Mouse (Mus musculus) bone marrow macrophage, adult 2 months (primary cell): ENCODE results near the gene Mrps18b. TPM values are rescaled to one million over a fixed set of nuclear protein-coding genes. Genes with fewer than 3 reads are reported as not detected.

Experiments used
- H3K27ac ChIP-seq: 2 replicates; pipeline ENCODE4 v1.5.1; 2012; ENCODE audit warnings: low read depth, low read length; ENCODE audit not compliant: insufficient read depth
- H3K4me1 ChIP-seq: 2 replicates; pipeline ENCODE4 v1.6.1; 2012; ENCODE audit warnings: low read length; ENCODE audit not compliant: control insufficient read depth, insufficient read depth
- H3K4me3 ChIP-seq: 2 replicates; pipeline ENCODE4 v1.5.1; 2012; ENCODE audit warnings: mild to moderate bottlenecking, low read length, moderate library complexity; ENCODE audit not compliant: insufficient read depth
- CTCF ChIP-seq: IDR thresholded peaks from 2 replicates; pipeline ENCODE4 v1.5.1; 2012; ENCODE audit warnings: low read depth, mild to moderate bottlenecking, low read length, moderate library complexity
- POLR2A ChIP-seq: IDR thresholded peaks from 2 replicates; pipeline ENCODE4 v1.6.1; 2012; ENCODE audit warnings: mild to moderate bottlenecking, low read depth, low read length, borderline replicate concordance
- polyA plus RNA-seq: library from polyadenylated mRNA; stranded (reverse); fragments of >200 nt; gene quantifications from 2 replicates; pipeline ENCODE4 v1.2.4, GENCODE M21; 2012; ENCODE audit not compliant: missing spikeins, insufficient read depth, insufficient read length

The Mrps18b gene
- polyA plus RNA-seq, 1 experiment: 29.4 TPM

DNA sequence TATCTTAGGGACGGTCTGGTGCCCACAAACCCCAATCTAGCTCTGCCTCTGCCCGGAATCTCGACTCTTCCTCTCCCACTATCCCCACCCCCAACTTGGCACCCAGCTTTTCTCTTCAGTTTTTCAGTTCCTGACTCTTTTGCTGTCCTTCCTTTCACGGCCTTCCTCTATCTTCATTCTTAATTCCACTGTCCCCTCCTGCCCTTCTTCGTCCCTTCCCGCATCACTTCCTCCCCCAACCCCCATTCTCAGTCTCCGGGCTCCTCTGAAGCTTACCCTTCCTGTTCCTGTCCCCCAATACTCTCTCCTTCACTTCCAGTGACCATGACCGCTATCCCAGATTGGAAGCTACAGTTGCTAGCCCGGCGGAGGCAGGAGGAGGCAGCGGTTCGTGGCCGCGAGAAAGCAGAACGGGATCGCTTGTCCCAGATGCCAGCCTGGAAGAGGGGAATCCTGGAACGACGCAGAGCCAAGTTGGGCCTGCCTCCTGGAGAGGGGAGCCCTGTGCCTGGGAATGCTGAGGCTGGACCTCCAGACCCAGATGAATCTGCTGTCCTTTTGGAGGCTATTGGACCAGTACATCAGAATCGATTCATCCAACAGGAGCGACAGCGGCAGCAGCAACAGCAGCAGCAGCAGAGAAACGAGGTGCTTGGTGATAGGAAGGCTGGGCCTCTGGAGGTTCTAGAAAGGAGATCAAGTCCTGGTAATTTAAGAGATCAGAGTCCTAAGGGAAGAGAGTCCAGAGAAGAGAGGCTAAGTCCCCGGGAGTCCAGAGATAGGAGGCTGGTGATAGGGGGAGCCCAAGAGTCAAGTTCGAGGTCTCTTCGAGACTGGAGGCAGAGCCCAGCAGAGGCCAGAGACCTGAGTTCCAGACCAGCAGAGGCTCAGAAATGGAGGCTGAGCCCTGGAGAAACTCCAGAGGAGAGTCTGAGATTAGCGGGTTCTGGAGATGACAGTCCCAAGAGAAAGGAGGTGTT lies 49.0 kb downstream of the Mrps18b start:
- Histone ChIP-seq H3K4me3 (peak overlapping the region; percentile 98), H3K27ac (peak overlapping the region; percentile 96), H3K4me1 (peaks cover 16% of the 10 kb centered on the region)
- TF ChIP-seq CTCF: no peak; the same call in 1 of the 2 replicates
- no peak for TF ChIP-seq POLR2A

DNA sequence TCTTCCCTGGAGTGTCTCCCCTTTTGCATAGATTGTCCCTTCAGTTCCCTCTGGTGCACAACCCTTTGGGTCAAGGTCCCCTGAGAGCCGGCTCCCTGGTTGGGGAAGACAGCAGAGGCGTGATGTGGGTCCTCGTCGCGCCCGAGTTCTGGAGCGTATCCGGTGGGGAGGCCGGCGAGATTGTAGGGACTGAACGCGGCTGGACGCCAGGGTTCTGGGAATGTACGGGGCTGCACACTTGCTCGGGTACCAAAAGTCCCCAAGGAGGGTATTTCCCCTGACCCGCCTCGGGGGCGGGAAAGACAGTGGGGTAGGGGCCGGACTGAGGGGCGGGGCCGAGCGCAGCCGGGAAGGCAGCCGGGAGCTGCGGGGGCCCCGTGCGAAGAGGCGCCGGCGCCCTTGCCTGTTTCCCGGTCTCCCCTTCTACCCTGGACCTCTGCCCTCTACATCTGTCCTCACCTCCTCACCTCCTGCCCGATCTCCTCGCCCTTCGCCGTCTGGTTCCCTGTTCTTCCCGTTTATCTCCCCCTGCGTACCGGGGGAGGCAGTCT lies 49.8 kb downstream of the Mrps18b start:
- H3K4me3 ChIP-seq: peak overlapping the region; percentile 98
- H3K4me1 ChIP-seq: peaks cover 15% of the 10 kb centered on the region
- H3K27ac ChIP-seq: peak overlapping the region; percentile 96
- TF ChIP-seq POLR2A: no peak
- no peak for TF ChIP-seq CTCF

DNA sequence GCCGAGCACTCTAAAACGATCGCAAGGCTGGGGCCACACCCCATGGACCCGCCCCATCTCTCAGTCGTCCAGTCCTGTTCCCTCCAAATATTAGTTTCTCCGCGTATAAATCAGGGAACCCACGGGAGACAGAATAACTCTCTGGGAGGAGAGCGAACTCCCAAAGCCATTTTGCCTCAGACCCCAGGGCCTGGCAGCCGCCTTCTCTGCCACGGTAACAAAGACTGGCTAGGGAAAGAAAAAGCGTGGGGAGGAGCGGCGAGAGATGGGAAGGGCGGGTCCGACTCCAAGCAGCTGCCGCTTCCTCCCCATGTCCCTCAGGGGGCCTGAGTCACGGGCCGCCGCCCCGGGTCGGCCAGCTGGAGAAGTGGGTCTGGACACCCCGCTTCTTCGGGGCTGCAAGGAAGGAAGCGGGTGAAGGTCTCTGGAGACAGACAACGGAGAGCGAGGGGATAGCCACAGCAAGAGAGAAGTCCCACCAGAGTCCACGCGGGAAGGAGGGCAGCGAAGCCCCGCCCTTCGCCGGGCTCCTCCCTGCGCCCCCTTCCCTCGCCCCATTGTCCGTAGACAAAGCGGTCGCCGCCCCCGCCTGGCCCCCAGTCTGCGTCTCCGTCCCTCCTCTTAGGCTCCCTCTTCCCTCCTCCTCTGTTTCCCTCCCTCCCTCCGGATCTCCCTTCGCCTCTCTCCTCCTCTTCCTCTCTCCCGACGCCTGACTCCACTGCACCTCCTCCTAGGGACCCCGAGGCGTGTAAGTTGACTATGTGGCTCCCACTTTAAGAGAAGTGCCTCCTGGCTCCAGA lies 50.5 kb downstream of the Mrps18b start, which contains the start of gene Ppp1r18:
Ppp1r18 (plus strand) TSS at position 113 of the 800 bp plus-strand sequence.
- peaks cover 13% of the 10 kb centered on the region for H3K4me1 ChIP-seq
- H3K27ac ChIP-seq: peak within 1 kb of the TSS; percentile 96
- H3K4me3 ChIP-seq: peak within 1 kb of the TSS; percentile 98
- no peak for TF ChIP-seq POLR2A
- TF ChIP-seq CTCF: no peak

DNA sequence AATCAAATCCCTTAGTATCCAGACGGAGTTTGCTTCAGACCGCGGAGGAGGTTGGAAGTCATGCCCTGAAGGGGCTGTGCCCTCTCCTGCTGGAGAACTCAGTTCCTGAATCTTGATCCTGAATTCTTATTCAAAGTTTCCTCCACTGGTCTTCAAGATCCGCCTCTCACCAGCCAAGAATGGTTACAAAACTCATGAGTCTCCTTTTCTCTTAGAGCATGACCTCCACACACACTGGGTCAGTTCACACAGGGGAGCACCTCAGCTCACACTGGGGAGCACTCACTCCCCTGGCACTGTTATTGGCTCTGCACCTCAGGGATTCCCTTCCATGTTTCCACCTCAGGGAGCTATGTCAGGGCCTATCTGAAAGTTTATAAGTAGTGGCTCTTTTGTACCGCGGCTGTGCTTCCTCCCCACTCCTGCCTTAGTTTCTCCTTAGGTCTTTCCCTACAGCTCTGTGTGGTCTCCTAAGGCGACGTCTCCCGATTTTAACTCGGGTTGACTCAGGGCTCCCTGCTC lies 51.3 kb downstream of the Mrps18b start:
- Histone ChIP-seq H3K27ac (peak overlapping the region; percentile 96), H3K4me3 (peak overlapping the region; percentile 98), H3K4me1 (peaks cover 21% of the 10 kb centered on the region)
- TF ChIP-seq POLR2A (no peak), CTCF (no peak)

DNA sequence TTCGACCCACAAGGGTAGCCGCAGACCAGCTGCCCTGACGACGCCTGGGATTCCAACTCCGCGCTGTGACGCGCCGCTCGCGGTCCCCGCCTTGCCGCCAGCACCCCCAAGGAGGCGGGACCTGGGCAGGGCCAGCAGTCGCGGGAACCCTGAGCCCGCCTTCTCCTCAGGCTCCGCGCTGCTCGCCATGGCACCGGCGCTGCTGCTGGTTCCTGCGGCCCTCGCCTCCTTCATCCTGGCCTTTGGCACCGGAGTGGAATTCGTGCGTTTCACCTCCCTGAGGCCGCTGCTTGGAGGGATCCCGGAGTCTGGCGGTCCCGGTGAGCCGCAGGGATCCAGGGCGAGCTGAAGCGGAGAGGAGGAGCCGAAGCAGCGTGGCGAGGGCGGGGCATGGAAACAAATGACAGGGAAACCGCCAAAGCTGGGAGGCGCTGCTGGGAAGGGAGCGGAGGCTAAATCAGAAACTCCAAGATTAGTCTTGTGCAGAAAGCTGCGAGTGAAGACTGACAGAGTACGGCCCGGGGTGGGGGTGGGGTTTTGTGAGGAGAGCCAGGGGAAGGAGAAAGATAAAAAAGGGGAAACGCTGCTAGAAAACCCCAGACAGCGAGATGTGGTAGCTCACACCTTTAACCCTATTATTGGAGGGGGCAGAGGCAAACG lies 54.9 kb downstream of the Mrps18b start, which contains the start of gene Nrm:
Nrm (plus strand) TSS at position 121 of the 660 bp plus-strand sequence.
- H3K4me1 ChIP-seq: peaks cover 28% of the 10 kb centered on the region
- peak within 1 kb of the TSS; percentile 87 for H3K4me3 ChIP-seq
- H3K27ac ChIP-seq: peak within 1 kb of the TSS; percentile 65
- TF ChIP-seq POLR2A (no peak), CTCF (no peak)

DNA sequence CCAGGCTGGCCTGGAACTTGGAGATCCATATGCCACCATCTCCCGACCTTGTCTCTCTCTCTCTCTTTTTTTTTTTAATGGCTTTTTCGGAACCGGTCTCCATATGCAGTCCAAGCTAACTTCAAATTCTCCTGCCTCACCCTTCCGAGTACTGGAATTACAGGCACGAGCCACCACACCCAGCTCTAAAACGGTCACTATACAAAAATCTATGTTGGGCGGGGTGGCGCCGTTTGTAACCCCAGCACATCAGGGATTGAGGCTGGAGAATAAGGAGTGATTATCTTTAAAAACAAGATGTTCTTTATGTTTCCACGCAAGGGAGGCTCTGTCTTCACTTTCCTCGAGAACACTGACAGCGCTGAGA lies 55.4 kb downstream of the Mrps18b start:
- Histone ChIP-seq H3K4me3 (peak overlapping the region; percentile 87), H3K27ac (no peak overlapping the region), H3K4me1 (peaks cover 28% of the 10 kb centered on the region)
- TF ChIP-seq CTCF: no peak

Other genes starting within 250 kb of the Mrps18b start
- gene Vars2, start 248.8 kb downstream of the Mrps18b start, polyA plus RNA-seq: 10.2 and 12.1 TPM in 2 replicates
- 12.2 and 15.8 TPM in 2 replicates for gene Gtf2h4, start 242.7 kb downstream of the Mrps18b start, polyA plus RNA-seq
- 0.60 and 0.63 TPM in 2 replicates for gene Ddr1, start 211.8 kb downstream of the Mrps18b start, polyA plus RNA-seq
- gene Ier3, start 94.7 kb downstream of the Mrps18b start, polyA plus RNA-seq: 40.6 and 46.7 TPM in 2 replicates
- gene Flot1, start 93.2 kb downstream of the Mrps18b start, polyA plus RNA-seq: 52.7 and 69.3 TPM in 2 replicates
- gene Tubb5, start 78.1 kb downstream of the Mrps18b start, polyA plus RNA-seq: 481 and 519 TPM in 2 replicates
- gene Mdc1, start 74.9 kb downstream of the Mrps18b start, polyA plus RNA-seq: 16.1 and 17.7 TPM in 2 replicates
- gene Nrm, start 55.1 kb downstream of the Mrps18b start, polyA plus RNA-seq: 31.7 and 33.1 TPM in 2 replicates
- gene Ppp1r18, start 50.8 kb downstream of the Mrps18b start, polyA plus RNA-seq: 202 and 205 TPM in 2 replicates
- gene Dhx16, start 36.6 kb downstream of the Mrps18b start, polyA plus RNA-seq: 57.5 and 77.6 TPM in 2 replicates
- gene 2310061I04Rik, start 19.0 kb downstream of the Mrps18b start, polyA plus RNA-seq: 36.9 and 39.3 TPM in 2 replicates
- 22.7 and 23.8 TPM in 2 replicates for gene Atat1, start 6.3 kb downstream of the Mrps18b start, polyA plus RNA-seq
- gene Ppp1r10, start within 50 bp of the Mrps18b start, polyA plus RNA-seq: 36.0 and 46.0 TPM in 2 replicates
- 96.1 and 104 TPM in 2 replicates for gene Abcf1, start 53.4 kb upstream of the Mrps18b start, polyA plus RNA-seq
- 27.7 and 28.1 TPM in 2 replicates for gene Gnl1, start 63.5 kb upstream of the Mrps18b start, polyA plus RNA-seq
- 15.6 and 19.5 TPM in 2 replicates for gene Prr3, start 63.8 kb upstream of the Mrps18b start, polyA plus RNA-seq
- gene H2-T24, start 104.2 kb upstream of the Mrps18b start, polyA plus RNA-seq: 52.2 and 56.0 TPM in 2 replicates
- 351 and 364 TPM in 2 replicates for gene H2-T23, start 116.5 kb upstream of the Mrps18b start, polyA plus RNA-seq
- 89.0 and 112 TPM in 2 replicates for gene H2-T22, start 126.4 kb upstream of the Mrps18b start, polyA plus RNA-seq
- gene Gm6034, start 126.6 kb upstream of the Mrps18b start, polyA plus RNA-seq: 0.72 TPM in 1 of 2 replicates, not detected in the other
- gene Gm11127, start 142.0 kb upstream of the Mrps18b start, polyA plus RNA-seq: not detected in 2 replicates
- gene Gm19684, start 205.3 kb upstream of the Mrps18b start, polyA plus RNA-seq: 1.1 and 1.8 TPM in 2 replicates
- gene Gm7030, start 213.0 kb upstream of the Mrps18b start, polyA plus RNA-seq: not detected in 2 replicates